Mouse (Mus musculus) cortical plate, adult 2 months (tissue): Measurements from ENCODE around the gene Efemp2.

Experiments used
- CTCF ChIP-seq: fragments of 200-500 bp; IDR thresholded peaks from 2 replicates; pipeline ENCODE4 v1.5.1; 2011; ENCODE audit warnings: mild to moderate bottlenecking, control low read depth, low read length; ENCODE audit not compliant: insufficient read depth; ENCODE audit errors: extremely low read depth
- POLR2A ChIP-seq: fragments of 200-500 bp; IDR thresholded peaks from 2 replicates; pipeline ENCODE4 v1.6.1; 2011; ENCODE audit warnings: mild to moderate bottlenecking, low read length, control low read depth; ENCODE audit not compliant: insufficient read depth; ENCODE audit errors: extremely low read depth

- TF ChIP-seq CTCF (no peak), POLR2A (no peak)
Measured at GRCm38 (mm10) chr19:5466916-5467500, 6.7 kb upstream of the Efemp2 start.
